Mouse (Mus musculus) heart, adult 2 months (tissue): ENCODE results near the gene Asb1. TPM values are rescaled to one million over a fixed set of nuclear protein-coding genes. Genes with fewer than 3 reads are reported as not detected.
A peak's percentile ranks its signal among the peaks of the same experiment; 100 is the strongest.

Source experiments
- DNase-seq, 2 experiments: peaks; one replicate each; pipeline ENCODE4 v3.0.0; 2021
- H3K27ac ChIP-seq: fragments of 200-600 bp; 2 replicates; pipeline ENCODE4 v1.8.1; 2022
- H3K27me3 ChIP-seq: fragments of 200-500 bp; 2 replicates; pipeline ENCODE4 v1.6.1; 2012; ENCODE audit warnings: mild to moderate bottlenecking, low read length, inconsistent platforms, mixed read lengths; ENCODE audit not compliant: control insufficient read depth, insufficient read depth
- H3K36me3 ChIP-seq: fragments of 200-500 bp; 2 replicates; pipeline ENCODE4 v1.6.1; 2012; ENCODE audit warnings: low read length, inconsistent platforms; ENCODE audit not compliant: control insufficient read depth, insufficient read depth
- H3K4me1 ChIP-seq: fragments of 200-500 bp; 2 replicates; pipeline ENCODE4 v1.6.1; 2011; ENCODE audit warnings: low read length; ENCODE audit not compliant: control insufficient read depth, insufficient read depth
- H3K4me3 ChIP-seq: fragments of 200-600 bp; 2 replicates; pipeline ENCODE4 v1.8.1; 2022
- H3K79me2 ChIP-seq: fragments of 200-500 bp; replicated peaks from 2 replicates; pipeline ENCODE4 v1.6.1; 2012; ENCODE audit warnings: mild to moderate bottlenecking, inconsistent platforms, low read length, moderate library complexity, mixed read lengths; ENCODE audit not compliant: control insufficient read depth, insufficient read depth
- H3K9ac ChIP-seq: fragments of 200-500 bp; 2 replicates; pipeline ENCODE4 v1.6.1; 2012; ENCODE audit warnings: low read depth, mild to moderate bottlenecking, control low read depth, inconsistent platforms, low read length, mixed read lengths
- CTCF ChIP-seq: fragments of 200-600 bp; IDR thresholded peaks from 2 replicates; pipeline ENCODE4 v1.8.1; 2022; ENCODE audit warnings: antibody characterized with exemption, mild to moderate bottlenecking, moderate library complexity
- EP300 ChIP-seq: fragments of 200-500 bp; IDR thresholded peaks from 2 replicates; pipeline ENCODE4 v1.6.1; 2011; ENCODE audit warnings: low read depth, low read length, control low read depth; ENCODE audit not compliant: insufficient read depth
- POLR2A ChIP-seq: fragments of 200-500 bp; IDR thresholded peaks from 2 replicates; pipeline ENCODE4 v1.6.1; 2011; ENCODE audit warnings: mild to moderate bottlenecking, low read depth, low read length, control low read depth; ENCODE audit not compliant: insufficient read depth
- WGBS: fragments of 180-500 bp; shearing (Covaris S2); methylation state at CpG from one replicate; pipeline ENCODE4 v1.1.7; 2018; 5-methylcytosine and 5-hydroxymethylcytosine counted together
- intact Hi-C: fragments of 180-260 bp; cut with DNase I; formaldehyde crosslinking; loops from one replicate; pipeline ENCODE4 v1.15.1; 2025
- polyA plus RNA-seq: library from polyadenylated mRNA; depleted of rRNA; stranded (reverse); fragments of >200 nt; gene quantifications from 2 replicates; pipeline ENCODE4 v1.2.3, GENCODE M21; 2012
- total RNA-seq, 2 experiments: library from RNA; stranded (reverse); gene quantifications; 2 replicates each; pipeline ENCODE4 v1.2.3; 2021

Asb1 gene
- total and polyA plus RNA-seq, 3 experiments, result 8.1 to 19.4 (median 17.9) TPM

DNA sequence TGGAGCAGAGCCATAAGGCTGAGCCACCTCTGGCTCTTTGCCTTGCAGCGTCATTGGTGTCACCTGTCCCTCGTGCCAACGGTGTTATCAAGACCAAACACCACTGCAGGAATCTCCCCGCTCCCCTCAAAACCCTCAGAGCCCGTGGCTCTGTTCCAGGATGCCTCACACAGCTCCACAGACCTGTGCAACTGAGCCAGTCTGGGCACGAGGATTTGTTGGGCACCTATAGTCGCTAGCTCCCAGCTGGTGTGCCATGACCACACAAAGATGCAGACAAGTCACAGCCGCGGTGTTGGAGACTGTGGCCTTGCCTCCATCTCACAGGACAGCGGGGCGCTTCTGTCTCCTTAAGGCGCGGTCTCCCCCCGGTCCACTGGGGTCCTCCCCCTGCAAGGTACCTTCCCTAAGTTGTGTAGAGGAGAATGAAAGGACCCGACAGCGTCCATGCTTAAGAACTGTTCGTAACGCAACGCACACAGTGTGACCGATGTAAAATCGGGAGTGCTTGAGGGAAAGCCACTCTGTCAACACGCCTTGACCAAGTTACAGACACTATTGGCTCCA lies 557 bp upstream of the Asb1 start:
- Histone ChIP-seq H3K36me3 (no peaks in the 10 kb centered on the region), H3K4me3 (peak overlapping the region; percentile 84), H3K27ac (peak overlapping the region; percentile 79), H3K9ac (peak overlapping the region; percentile 65), H3K27me3 (no peaks in the 10 kb centered on the region), H3K79me2 (no peaks in the 10 kb centered on the region), H3K4me1 (0 out of 2 replicates have a peak, but pooled peaks cover 1% of the 10 kb centered on the region)
- intact Hi-C loops, result no loop called here
- TF ChIP-seq POLR2A (no peak), EP300 (no peak)
- WGBS, result 2% methylated on average over 22 of the region's 22 CpGs
- DNase-seq, result peak; percentile 29 to 47

- H3K36me3 ChIP-seq, result no peaks in the 10 kb centered on the region
- intact Hi-C loops, result no loop called here
- H3K27me3 ChIP-seq, result no peaks in the 10 kb centered on the region
- H3K9ac ChIP-seq, result peak overlapping the region; percentile 78
- H3K4me1 ChIP-seq, result 0 out of 2 replicates have a peak, but pooled peaks cover 1% of the 10 kb centered on the region
- peak in 1 of 2 experiments; percentile 28 for DNase-seq
- peak overlapping the region; percentile 84 for H3K4me3 ChIP-seq
- no peak for TF ChIP-seq EP300
- no peak for TF ChIP-seq CTCF
- TF ChIP-seq POLR2A, result no peak
- H3K27ac ChIP-seq, result peak overlapping the region; percentile 79
- H3K79me2 ChIP-seq, result no peaks in the 10 kb centered on the region
- WGBS, result 21% methylated on average over 15 of the region's 15 CpGs
Measured at GRCm38 (mm10) chr1:91541042-91541592, 773 bp downstream of the Asb1 start.

GRCm38 (mm10) chr1:91543974-91544373 lies 3.6 kb downstream of the Asb1 start:
- Histone ChIP-seq H3K4me1 (0 out of 2 replicates have a peak, but pooled peaks cover 1% of the 10 kb centered on the region), H3K27me3 (no peaks in the 10 kb centered on the region), H3K79me2 (no peaks in the 10 kb centered on the region), H3K36me3 (no peaks in the 10 kb centered on the region), H3K9ac (no peak overlapping the region), H3K4me3 (no peak overlapping the region), H3K27ac (no peak overlapping the region)
- 70% methylated on average over 4 of the region's 4 CpGs for WGBS
- no peak for DNase-seq
- TF ChIP-seq POLR2A (no peak), CTCF (no peak), EP300 (no peak)
- intact Hi-C loops, result no loop called here

DNA sequence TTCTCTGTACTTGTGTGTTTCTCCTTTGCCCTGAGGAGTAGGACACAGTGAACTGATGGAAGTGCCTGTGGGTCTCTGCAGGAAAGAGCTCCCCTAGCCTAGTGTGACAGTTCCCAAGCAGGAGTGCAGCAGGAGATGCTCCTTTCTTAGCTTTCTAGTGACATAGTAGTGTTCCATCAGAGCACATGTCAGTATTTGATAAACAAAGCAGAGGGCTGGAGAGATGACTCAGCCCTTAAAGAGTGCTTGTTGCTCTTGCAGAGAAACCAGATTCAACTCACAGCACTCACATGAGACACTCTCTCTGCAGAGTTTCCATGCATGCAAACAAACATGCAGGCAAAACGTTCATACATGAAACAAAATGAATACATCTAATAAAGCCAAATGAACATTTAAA lies 4.9 kb downstream of the Asb1 start:
- 0 out of 2 replicates have a peak, but pooled peaks cover 1% of the 10 kb centered on the region for H3K4me1 ChIP-seq
- H3K79me2 ChIP-seq, result peaks cover 3% of the 10 kb centered on the region; the same call in 1 of the 2 replicates
- H3K27ac ChIP-seq, result no peak overlapping the region
- WGBS, result 68% methylated on average over 1 of the region's 1 CpGs
- no peak for DNase-seq
- no peak overlapping the region for H3K4me3 ChIP-seq
- no peak overlapping the region for H3K9ac ChIP-seq
- intact Hi-C loops, result no loop called here
- H3K36me3 ChIP-seq, result no peaks in the 10 kb centered on the region
- TF ChIP-seq EP300 (no peak), CTCF (no peak), POLR2A (no peak)
- H3K27me3 ChIP-seq, result no peaks in the 10 kb centered on the region

GRCm38 (mm10) chr1:91547567-91547966 lies 7.2 kb downstream of the Asb1 start:
- Histone ChIP-seq H3K9ac (no peak overlapping the region), H3K4me1 (no peaks in the 10 kb centered on the region), H3K27ac (no peak overlapping the region), H3K79me2 (peaks cover 3% of the 10 kb centered on the region; the same call in 1 of the 2 replicates), H3K27me3 (no peaks in the 10 kb centered on the region), H3K4me3 (no peak overlapping the region), H3K36me3 (no peaks in the 10 kb centered on the region; the same call in 1 of the 2 replicates)
- TF ChIP-seq EP300 (no peak), POLR2A (no peak), CTCF (no peak)
- intact Hi-C loops, result no loop called here
- no peak for DNase-seq
- WGBS, result 97% methylated on average over 5 of the region's 5 CpGs

DNA sequence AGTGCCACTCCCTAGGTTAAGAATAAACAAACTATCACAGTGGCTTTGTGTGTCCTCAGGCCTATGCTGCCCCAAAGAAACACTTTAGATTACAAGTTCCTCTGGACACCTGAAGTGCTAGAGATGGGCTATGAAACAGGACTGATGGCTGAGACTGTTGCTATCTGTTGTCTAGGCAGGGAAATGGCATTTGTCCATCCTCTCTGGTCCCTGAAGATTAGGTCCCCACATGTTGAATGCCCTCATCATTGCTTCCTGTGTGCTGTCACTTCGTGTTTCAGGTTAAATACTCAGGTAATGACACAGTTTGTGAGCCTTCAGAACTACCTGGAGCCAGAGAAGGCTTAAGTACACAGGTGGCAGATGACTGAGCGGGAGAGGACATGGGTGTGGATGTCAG lies 8.7 kb downstream of the Asb1 start:
- WGBS, result 78% methylated on average over 2 of the region's 2 CpGs
- DNase-seq, result no peak
- TF ChIP-seq EP300, result no peak
- no peak for TF ChIP-seq POLR2A
- TF ChIP-seq CTCF, result no peak
- Histone ChIP-seq H3K79me2 (peaks cover 3% of the 10 kb centered on the region; the same call in 1 of the 2 replicates), H3K4me3 (no peak overlapping the region), H3K27me3 (no peaks in the 10 kb centered on the region), H3K27ac (no peak overlapping the region), H3K4me1 (no peaks in the 10 kb centered on the region), H3K9ac (no peak overlapping the region), H3K36me3 (no peaks in the 10 kb centered on the region; the same call in 1 of the 2 replicates)
- intact Hi-C loops, result no loop called here
